Mouse (Mus musculus): ENCODE results near the gene Sfxn5.

GRCm38 (mm10) chr6:85219706-85220105 is 113.5 kb downstream of the Sfxn5 start:
- TF ChIP-seq CTCF (IDR thresholded peaks at IDR 0.05; ENCODE audit: extremely low read depth, insufficient read depth, insufficient read length, insufficient replicate concordance) (no peak), POLR2A (IDR thresholded peaks at IDR 0.05; ENCODE audit: low read depth, low read length) (no peak)

All from spleen, adult 2 months (tissue).